Mouse (Mus musculus) heart, embryonic 10.5 days (tissue): Measurements from ENCODE around the gene Syt7. TPM values are rescaled to one million over a fixed set of nuclear protein-coding genes. Genes with fewer than 3 reads are reported as not detected.

Experiments
- DNase-seq: peaks from one replicate; pipeline ENCODE4 v3.0.0-alpha.2; 2017; ENCODE audit warnings: low spot score
- H3K27ac ChIP-seq: fragments of 300-500 bp; sonication (generic); 2 replicates; pipeline ENCODE4 v1.5.1; 2016; ENCODE audit warnings: mild to moderate bottlenecking
- H3K27me3 ChIP-seq: fragments of 300-500 bp; sonication (generic); 2 replicates; pipeline ENCODE4 v1.6.1; 2016; ENCODE audit warnings: mild to moderate bottlenecking; ENCODE audit not compliant: poor library complexity, insufficient read depth, severe bottlenecking
- H3K36me3 ChIP-seq: fragments of 300-500 bp; sonication (generic); 2 replicates; pipeline ENCODE4 v1.6.1; 2016; ENCODE audit warnings: mild to moderate bottlenecking, moderate library complexity
- H3K4me1 ChIP-seq: fragments of 300-500 bp; sonication (generic); 2 replicates; pipeline ENCODE4 v1.6.1; 2016; ENCODE audit warnings: mild to moderate bottlenecking
- H3K4me3 ChIP-seq: fragments of 300-500 bp; sonication (generic); 2 replicates; pipeline ENCODE4 v1.5.1; 2016; ENCODE audit warnings: mild to moderate bottlenecking, moderate library complexity
- H3K9me3 ChIP-seq: fragments of 300-500 bp; sonication (generic); 2 replicates; pipeline ENCODE4 v1.6.1; 2016; ENCODE audit warnings: mild to moderate bottlenecking, moderate library complexity
- WGBS: fragments of 180-500 bp; shearing (Covaris S2); methylation state at CpG from one replicate; pipeline ENCODE4 v1.1.7; 2016; 5-methylcytosine and 5-hydroxymethylcytosine counted together
- polyA plus RNA-seq: library from polyadenylated mRNA; unstranded; fragments of >200 nt; fragmentation: Nextera tagmentation; extraction: Ambion mirVana; gene quantifications from 2 replicates; pipeline ENCODE4 v1.2.1, GENCODE M21; 2016

Syt7 gene
- polyA plus RNA-seq, 1 experiment from 2014 or later = 0.35 TPM

GRCm38 (mm10) chr19:10433879-10434540 lies 45.1 kb downstream of the Syt7 start:
- Histone ChIP-seq H3K27me3 (peaks cover 76% of the 10 kb centered on the region), H3K4me1 (peaks cover 51% of the 10 kb centered on the region), H3K4me3 (no peak overlapping the region), H3K36me3 (no peaks in the 10 kb centered on the region), H3K9me3 (no peaks in the 10 kb centered on the region), H3K27ac (peak overlapping the region; percentile 23; the same call in 1 of the 2 replicates)
- WGBS = 43% methylated on average over 9 of the region's 9 CpGs
- DNase-seq = no peak

GRCm38 (mm10) chr19:10434927-10435326 lies 46.0 kb downstream of the Syt7 start:
- Histone ChIP-seq H3K36me3 (no peaks in the 10 kb centered on the region), H3K27me3 (peaks cover 76% of the 10 kb centered on the region), H3K27ac (no peak overlapping the region), H3K4me3 (no peak overlapping the region), H3K9me3 (no peaks in the 10 kb centered on the region), H3K4me1 (peaks cover 51% of the 10 kb centered on the region)
- DNase-seq = no peak
- WGBS = 71% methylated on average over 6 of the region's 6 CpGs

GRCm38 (mm10) chr19:10435908-10436307 lies 47.0 kb downstream of the Syt7 start:
- Histone ChIP-seq H3K4me1 (peaks cover 45% of the 10 kb centered on the region), H3K27ac (no peak overlapping the region), H3K9me3 (no peaks in the 10 kb centered on the region), H3K36me3 (no peaks in the 10 kb centered on the region), H3K4me3 (no peak overlapping the region), H3K27me3 (peaks cover 72% of the 10 kb centered on the region)
- 30% methylated on average over 3 of the region's 3 CpGs for WGBS
- DNase-seq = no peak

- Histone ChIP-seq H3K9me3 (no peaks in the 10 kb centered on the region), H3K4me1 (peaks cover 37% of the 10 kb centered on the region), H3K27ac (no peak overlapping the region), H3K36me3 (no peaks in the 10 kb centered on the region), H3K27me3 (peaks cover 67% of the 10 kb centered on the region), H3K4me3 (no peak overlapping the region)
- whole genome bisulfite sequencing = 35% methylated on average over 1 of the region's 1 CpGs
- DNase-seq = no peak
Observed at GRCm38 (mm10) chr19:10436726-10437125, 47.8 kb downstream of the Syt7 start.

GRCm38 (mm10) chr19:10437521-10437920 lies 48.6 kb downstream of the Syt7 start:
- DNase-seq = no peak
- WGBS = 63% methylated on average over 1 of the region's 1 CpGs
- Histone ChIP-seq H3K27ac (no peak overlapping the region), H3K27me3 (peaks cover 69% of the 10 kb centered on the region), H3K9me3 (no peaks in the 10 kb centered on the region), H3K4me3 (no peak overlapping the region), H3K4me1 (peaks cover 35% of the 10 kb centered on the region), H3K36me3 (no peaks in the 10 kb centered on the region)

GRCm38 (mm10) chr19:10444685-10445369 lies 55.9 kb downstream of the Syt7 start:
- Histone ChIP-seq H3K27ac (no peak overlapping the region), H3K36me3 (no peaks in the 10 kb centered on the region), H3K27me3 (peaks cover 57% of the 10 kb centered on the region), H3K4me1 (no peaks in the 10 kb centered on the region), H3K4me3 (no peak overlapping the region), H3K9me3 (no peaks in the 10 kb centered on the region)
- no peak for DNase-seq
- WGBS = 71% methylated on average over 15 of the region's 15 CpGs

GRCm38 (mm10) chr19:10448275-10448674 lies 59.4 kb downstream of the Syt7 start:
- Histone ChIP-seq H3K36me3 (no peaks in the 10 kb centered on the region), H3K27ac (no peak overlapping the region), H3K4me3 (no peak overlapping the region), H3K9me3 (no peaks in the 10 kb centered on the region), H3K4me1 (no peaks in the 10 kb centered on the region), H3K27me3 (peaks cover 69% of the 10 kb centered on the region)
- no peak for DNase-seq
- WGBS = 87% methylated on average over 7 of the region's 7 CpGs

GRCm38 (mm10) chr19:10449190-10449589 lies 60.3 kb downstream of the Syt7 start:
- no peak for DNase-seq

GRCm38 (mm10) chr19:10449708-10450107 lies 60.8 kb downstream of the Syt7 start:
- no peaks in the 10 kb centered on the region for H3K36me3 ChIP-seq
- H3K4me1 ChIP-seq = no peaks in the 10 kb centered on the region
- no peak overlapping the region for H3K4me3 ChIP-seq
- peaks cover 69% of the 10 kb centered on the region for H3K27me3 ChIP-seq
- no peak overlapping the region for H3K27ac ChIP-seq
- DNase-seq = peak; percentile 84
- no peaks in the 10 kb centered on the region for H3K9me3 ChIP-seq
- 0% methylated on average over 3 of the region's 3 CpGs for WGBS

More at GRCm38 (mm10) chr19:10449190-10449589, 60.3 kb downstream of the Syt7 start:
- no peaks in the 10 kb centered on the region for H3K36me3 ChIP-seq
- H3K27ac ChIP-seq = no peak overlapping the region
- no peaks in the 10 kb centered on the region for H3K9me3 ChIP-seq
- no peaks in the 10 kb centered on the region for H3K4me1 ChIP-seq
- WGBS = 38% methylated on average over 6 of the region's 6 CpGs
- H3K27me3 ChIP-seq = peaks cover 69% of the 10 kb centered on the region
- H3K4me3 ChIP-seq = no peak overlapping the region

- Histone ChIP-seq H3K4me3 (no peak overlapping the region), H3K27ac (no peak overlapping the region), H3K36me3 (no peaks in the 10 kb centered on the region), H3K4me1 (peaks cover 19% of the 10 kb centered on the region), H3K9me3 (no peaks in the 10 kb centered on the region), H3K27me3 (peaks cover 100% of the 10 kb centered on the region)
- 62% methylated on average over 4 of the region's 4 CpGs for WGBS
- no peak for DNase-seq
Observed at GRCm38 (mm10) chr19:10454718-10455436, 66.0 kb downstream of the Syt7 start.

GRCm38 (mm10) chr19:10455437-10455806 lies 66.5 kb downstream of the Syt7 start:
- Histone ChIP-seq H3K4me3 (no peak overlapping the region), H3K4me1 (peaks cover 19% of the 10 kb centered on the region), H3K36me3 (no peaks in the 10 kb centered on the region), H3K27ac (no peak overlapping the region), H3K27me3 (peaks cover 100% of the 10 kb centered on the region), H3K9me3 (no peaks in the 10 kb centered on the region)
- whole genome bisulfite sequencing = 63% methylated on average over 3 of the region's 3 CpGs
- no peak for DNase-seq

GRCm38 (mm10) chr19:10456752-10457483 lies 68.0 kb downstream of the Syt7 start, which contains the start of gene Lrrc10b:
Lrrc10b (minus strand) TSS chr19:10457473.
- DNase-seq = peak; percentile 85
- H3K4me3 ChIP-seq = peak within 1 kb of the TSS; percentile 64
- H3K27ac ChIP-seq = peak within 1 kb of the TSS; percentile 22; the same call in 1 of the 2 replicates
- H3K9me3 ChIP-seq = no peaks in the 10 kb centered on the region
- H3K36me3 ChIP-seq = no peaks in the 10 kb centered on the region
- peaks cover 100% of the 10 kb centered on the region for H3K27me3 ChIP-seq
- WGBS = under 1% methylated on average over 91 of the region's 96 CpGs
- H3K4me1 ChIP-seq = peaks cover 19% of the 10 kb centered on the region
